Mouse (Mus musculus): ENCODE data around the gene Itgb6. TPM values are rescaled to one million over a fixed set of nuclear protein-coding genes. Genes with fewer than 3 reads are reported as not detected.

Itgb6 gene
- 0.01 TPM in 1 of 2 replicates, not detected in the other for polyA plus RNA-seq (2012; rRNA removed)

GRCm38 (mm10) chr2:60722514-60722913 is at the start of gene Itgb6:
Itgb6 (minus strand) TSS chr2:60722643.
- Histone ChIP-seq H3K4me3 (ENCODE audit: extremely low read depth, insufficient read depth, insufficient read length) (no peak within 1 kb of the TSS), H3K4me1 (ENCODE audit: control insufficient read depth, insufficient read depth, insufficient read length) (no peaks in the 10 kb centered on the region; the same call in 1 of the 2 replicates), H3K27ac (ENCODE audit: insufficient read depth, low read length) (no peak within 1 kb of the TSS), H3K27me3 (ENCODE audit: control insufficient read depth, insufficient read depth, low read length) (no peaks in the 10 kb centered on the region), H3K36me3 (ENCODE audit: control insufficient read depth, insufficient read depth, low read length) (no peaks in the 10 kb centered on the region)
- 93% methylated on average over 14 of the region's 14 CpGs for WGBS
- TF ChIP-seq POLR2A (IDR thresholded peaks at IDR 0.05; ENCODE audit: low read depth, low read length) (no peak), CTCF (IDR thresholded peaks at IDR 0.05; ENCODE audit: extremely low read depth, insufficient read depth, insufficient read length, insufficient replicate concordance) (no peak)
- no peak for DNase-seq (ENCODE audit: low read depth in 1 of 2, low spot score in 2 of 2)

GRCm38 (mm10) chr2:60766420-60766819 is 44.0 kb upstream of the Itgb6 start:
- DNase-seq (ENCODE audit: low read depth in 1 of 2, low spot score in 2 of 2): no peak
- WGBS: 93% methylated on average over 8 of the region's 8 CpGs
- H3K27me3 ChIP-seq (ENCODE audit: control insufficient read depth, insufficient read depth, low read length): no peaks in the 10 kb centered on the region
- no peaks in the 10 kb centered on the region for H3K4me1 ChIP-seq (ENCODE audit: control insufficient read depth, insufficient read depth, insufficient read length)
- no peak for TF ChIP-seq POLR2A (IDR thresholded peaks at IDR 0.05; ENCODE audit: low read depth, low read length)
- no peak for TF ChIP-seq CTCF (IDR thresholded peaks at IDR 0.05; ENCODE audit: extremely low read depth, insufficient read depth, insufficient read length, insufficient replicate concordance)
- peaks cover 18% of the 10 kb centered on the region for H3K36me3 ChIP-seq (ENCODE audit: control insufficient read depth, insufficient read depth, low read length)
- H3K27ac ChIP-seq (ENCODE audit: insufficient read depth, low read length): no peak overlapping the region
- H3K4me3 ChIP-seq (ENCODE audit: extremely low read depth, insufficient read depth, insufficient read length): no peak overlapping the region

- DNase-seq (ENCODE audit: low read depth in 1 of 2, low spot score in 2 of 2): no peak
- no peaks in the 10 kb centered on the region for H3K27me3 ChIP-seq (ENCODE audit: control insufficient read depth, insufficient read depth, low read length)
- WGBS: 95% methylated on average over 9 of the region's 9 CpGs
- no peak overlapping the region for H3K4me3 ChIP-seq (ENCODE audit: extremely low read depth, insufficient read depth, insufficient read length)
- 0 out of 2 replicates have a peak, but pooled peaks cover 2% of the 10 kb centered on the region for H3K4me1 ChIP-seq (ENCODE audit: control insufficient read depth, insufficient read depth, insufficient read length)
- TF ChIP-seq POLR2A (IDR thresholded peaks at IDR 0.05; ENCODE audit: low read depth, low read length): no peak
- no peak for TF ChIP-seq CTCF (IDR thresholded peaks at IDR 0.05; ENCODE audit: extremely low read depth, insufficient read depth, insufficient read length, insufficient replicate concordance)
- H3K36me3 ChIP-seq (ENCODE audit: control insufficient read depth, insufficient read depth, low read length): peaks cover 17% of the 10 kb centered on the region
- H3K27ac ChIP-seq (ENCODE audit: insufficient read depth, low read length): no peak overlapping the region
These were observed 33.8 kb upstream of the Itgb6 start for GRCm38 (mm10) chr2:60756218-60756617.

DNA sequence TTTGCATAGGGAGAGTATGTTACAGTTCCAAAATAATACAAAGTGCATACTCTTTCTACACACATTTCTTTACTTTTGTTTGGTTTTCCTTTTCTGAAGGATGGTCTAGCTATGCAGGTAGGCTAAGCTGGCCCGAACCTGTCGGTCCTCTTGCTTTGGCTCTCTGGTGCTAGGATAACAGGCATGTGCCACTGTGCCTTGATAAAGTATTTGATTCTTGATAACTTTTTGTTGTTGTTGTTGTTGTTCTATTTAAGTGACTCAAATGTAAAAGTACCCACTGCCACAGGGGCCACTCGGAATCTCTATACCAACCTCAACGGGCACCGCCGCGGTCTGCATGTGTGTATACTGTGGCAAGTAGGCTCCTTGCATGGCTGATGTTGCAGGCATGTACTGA is 32.7 kb upstream of the Itgb6 start:
- DNase-seq (ENCODE audit: low read depth in 1 of 2, low spot score in 2 of 2): no peak
- peaks cover 17% of the 10 kb centered on the region for H3K36me3 ChIP-seq (ENCODE audit: control insufficient read depth, insufficient read depth, low read length)
- no peak for TF ChIP-seq CTCF (IDR thresholded peaks at IDR 0.05; ENCODE audit: extremely low read depth, insufficient read depth, insufficient read length, insufficient replicate concordance)
- no peak for TF ChIP-seq POLR2A (IDR thresholded peaks at IDR 0.05; ENCODE audit: low read depth, low read length)
- H3K4me3 ChIP-seq (ENCODE audit: extremely low read depth, insufficient read depth, insufficient read length): no peak overlapping the region
- H3K27me3 ChIP-seq (ENCODE audit: control insufficient read depth, insufficient read depth, low read length): no peaks in the 10 kb centered on the region
- H3K27ac ChIP-seq (ENCODE audit: insufficient read depth, low read length): no peak overlapping the region
- 97% methylated on average over 7 of the region's 7 CpGs for WGBS
- H3K4me1 ChIP-seq (ENCODE audit: control insufficient read depth, insufficient read depth, insufficient read length): 0 out of 2 replicates have a peak, but pooled peaks cover 2% of the 10 kb centered on the region

- no peaks in the 10 kb centered on the region for H3K27me3 ChIP-seq (ENCODE audit: control insufficient read depth, insufficient read depth, low read length)
- peaks cover 15% of the 10 kb centered on the region for H3K36me3 ChIP-seq (ENCODE audit: control insufficient read depth, insufficient read depth, low read length)
- no peaks in the 10 kb centered on the region for H3K4me1 ChIP-seq (ENCODE audit: control insufficient read depth, insufficient read depth, insufficient read length)
- 86% methylated on average over 9 of the region's 9 CpGs for WGBS
- H3K27ac ChIP-seq (ENCODE audit: insufficient read depth, low read length): no peak overlapping the region
- DNase-seq (ENCODE audit: low read depth in 1 of 2, low spot score in 2 of 2): no peak
- no peak overlapping the region for H3K4me3 ChIP-seq (ENCODE audit: extremely low read depth, insufficient read depth, insufficient read length)
- TF ChIP-seq POLR2A (IDR thresholded peaks at IDR 0.05; ENCODE audit: low read depth, low read length) (no peak), CTCF (IDR thresholded peaks at IDR 0.05; ENCODE audit: extremely low read depth, insufficient read depth, insufficient read length, insufficient replicate concordance) (no peak)
These were observed 28.8 kb upstream of the Itgb6 start for GRCm38 (mm10) chr2:60751274-60751673.

- H3K27me3 ChIP-seq (ENCODE audit: control insufficient read depth, insufficient read depth, low read length): no peaks in the 10 kb centered on the region
- peaks cover 10% of the 10 kb centered on the region for H3K36me3 ChIP-seq (ENCODE audit: control insufficient read depth, insufficient read depth, low read length)
- H3K4me3 ChIP-seq (ENCODE audit: extremely low read depth, insufficient read depth, insufficient read length): no peak overlapping the region
- WGBS: 63% methylated on average over 3 of the region's 3 CpGs
- DNase-seq (ENCODE audit: low read depth in 1 of 2, low spot score in 2 of 2): no peak
- TF ChIP-seq CTCF (IDR thresholded peaks at IDR 0.05; ENCODE audit: extremely low read depth, insufficient read depth, insufficient read length, insufficient replicate concordance) (no peak), POLR2A (IDR thresholded peaks at IDR 0.05; ENCODE audit: low read depth, low read length) (no peak)
- no peaks in the 10 kb centered on the region for H3K4me1 ChIP-seq (ENCODE audit: control insufficient read depth, insufficient read depth, insufficient read length)
- no peak overlapping the region for H3K27ac ChIP-seq (ENCODE audit: insufficient read depth, low read length)
These were observed 28.1 kb upstream of the Itgb6 start for GRCm38 (mm10) chr2:60750591-60750990.

DNA sequence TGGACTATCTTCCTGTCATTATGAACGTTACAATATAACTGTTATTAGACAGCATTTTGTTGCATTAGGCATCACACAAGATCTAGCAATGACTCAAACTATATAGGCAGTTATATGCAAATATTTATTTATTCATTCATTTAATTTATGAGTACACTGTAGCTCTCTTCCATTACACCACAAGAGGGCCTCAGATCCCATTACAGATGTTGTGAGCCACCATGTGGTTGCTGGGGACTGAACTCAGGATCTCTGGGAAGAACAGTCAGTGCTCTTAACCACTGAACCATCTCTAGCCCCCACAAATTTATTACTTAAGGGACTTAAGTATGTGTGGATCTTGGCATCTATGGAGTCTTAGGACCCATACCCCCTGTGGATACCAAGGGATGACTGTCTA is 26.1 kb upstream of the Itgb6 start:
- 86% methylated on average over 1 of the region's 1 CpGs for WGBS
- no peak for DNase-seq (ENCODE audit: low read depth in 1 of 2, low spot score in 2 of 2)
- no peak overlapping the region for H3K27ac ChIP-seq (ENCODE audit: insufficient read depth, low read length)

More for the DNA sequence above, 26.1 kb upstream of the Itgb6 start:
- Histone ChIP-seq H3K4me3 (ENCODE audit: extremely low read depth, insufficient read depth, insufficient read length) (no peak overlapping the region), H3K36me3 (ENCODE audit: control insufficient read depth, insufficient read depth, low read length) (peaks cover 4% of the 10 kb centered on the region; the same call in 1 of the 2 replicates), H3K27me3 (ENCODE audit: control insufficient read depth, insufficient read depth, low read length) (no peaks in the 10 kb centered on the region), H3K4me1 (ENCODE audit: control insufficient read depth, insufficient read depth, insufficient read length) (no peaks in the 10 kb centered on the region)
- TF ChIP-seq POLR2A (IDR thresholded peaks at IDR 0.05; ENCODE audit: low read depth, low read length) (no peak), CTCF (IDR thresholded peaks at IDR 0.05; ENCODE audit: extremely low read depth, insufficient read depth, insufficient read length, insufficient replicate concordance) (no peak)

All from spleen, adult 2 months (tissue).